In genomic region chr6:134538805-134539204, GRCm38 (mm10) we compare ENCODE assay signal across 20 mouse cellular contexts. TPM values are rescaled to one million over a fixed set of nuclear protein-coding genes. Genes with fewer than 3 reads are reported as not detected.
DNase-seq lines count a peak whose midpoint lies in the region; ATAC-seq lines count a peak whose summit lies in the region.
"Had no signal": no experiment of that assay in that cellular context is flagged by ENCODE, and none has a peak within 500 bp of the region (broad histone marks: within the 10 kb centered on the region; RNA-seq: fewer than 3 reads in every experiment).

No protein-coding gene starts in this region.

- peaks cover 21% of the 10 kb centered on the region for H3K4me1 ChIP-seq in heart, embryonic 12.5 days (replicated peaks)
- H3K4me1 ChIP-seq in heart, embryonic 10.5 days, result peaks cover 16% of the 10 kb centered on the region
- no peaks in the 10 kb centered on the region; the same call in 1 of the 2 replicates for H3K4me1 ChIP-seq in kidney, embryonic 14.5 days (ENCODE audit: control insufficient read depth, insufficient read depth, low read length)

- H3K4me3 ChIP-seq in heart, embryonic 12.5 days, result no peak overlapping the region
- no peak overlapping the region for H3K4me3 ChIP-seq in heart, embryonic 10.5 days
- no peak overlapping the region for H3K4me3 ChIP-seq in macrophage (ENCODE audit: inconsistent target)
- H3K4me3 ChIP-seq in kidney, embryonic 14.5 days (ENCODE audit: low read length), result no peak overlapping the region
- H3K4me3 ChIP-seq: forebrain, embryonic 10.5 days; heart, embryonic 15.5 days; hindbrain, embryonic 13.5 days had no signal

- WGBS in heart, embryonic 12.5 days, result 74% methylated on average over 4 of the region's 4 CpGs
- 81% methylated on average over 4 of the region's 4 CpGs for whole genome bisulfite sequencing in heart, embryonic 10.5 days
- WGBS in macrophage (ENCODE audit: missing documents), result 88% methylated on average over 4 of the region's 4 CpGs
- WGBS in kidney, embryonic 14.5 days, result 87% methylated on average over 4 of the region's 4 CpGs

- H3K4me2 ChIP-seq in heart, embryonic 12.5 days, result no peak overlapping the region
- H3K4me2 ChIP-seq in kidney, embryonic 14.5 days (replicated peaks; ENCODE audit: low read depth, low read length), result no peak overlapping the region
- H3K4me2 ChIP-seq: heart, embryonic 15.5 days; hindbrain, embryonic 13.5 days had no signal

- H3K36me3 ChIP-seq in heart, embryonic 12.5 days, result peaks cover 15% of the 10 kb centered on the region
- H3K36me3 ChIP-seq in heart, embryonic 10.5 days, result peaks cover 12% of the 10 kb centered on the region; the same call in 1 of the 2 replicates
- no peaks in the 10 kb centered on the region for H3K36me3 ChIP-seq in macrophage (ENCODE audit: inconsistent target)
- peaks cover 7% of the 10 kb centered on the region; the same call in 1 of the 2 replicates for H3K36me3 ChIP-seq in kidney, embryonic 14.5 days (ENCODE audit: control insufficient read depth, insufficient read depth, low read length)
- H3K36me3 ChIP-seq: heart, embryonic 15.5 days; hindbrain, embryonic 13.5 days had no signal

- peaks cover 95% of the 10 kb centered on the region for H3K79me2 ChIP-seq in macrophage (ENCODE audit: inconsistent target)

- DNase-seq in heart, embryonic 10.5 days (ENCODE audit: low spot score), result no peak
- DNase-seq in MEL-GATA-1-ER (ENCODE audit: extremely low read depth, low read depth) (peak; percentile 46), liver (peak; percentile 25)
- DNase-seq in right cerebral cortex, postnatal 10 days (ENCODE audit: low spot score in 2 of 2), result no peak
- no peak for DNase-seq in heart, postnatal 4 days
- DNase-seq: adrenal gland, postnatal 10 days; B cell, adult 2 months; cerebellum, adult 9-11 months; kidney, adult 11 months; kidney, postnatal 36 days; midbrain, embryonic 14.5 days; right cerebral cortex, adult 18-20 months; thymus, postnatal 36 days had no signal

- no peak overlapping the region for H3K9ac ChIP-seq in heart, embryonic 12.5 days
- no peak overlapping the region for H3K9ac ChIP-seq in kidney, embryonic 14.5 days (ENCODE audit: low read depth, low read length)
- H3K9ac ChIP-seq: heart, embryonic 15.5 days; hindbrain, embryonic 13.5 days had no signal

- no peaks in the 10 kb centered on the region for H3K27me3 ChIP-seq in heart, embryonic 12.5 days (replicated peaks)
- no peaks in the 10 kb centered on the region for H3K27me3 ChIP-seq in heart, embryonic 10.5 days (ENCODE audit: insufficient read depth, poor library complexity, severe bottlenecking)
- H3K27me3 ChIP-seq in kidney, embryonic 14.5 days (ENCODE audit: control insufficient read depth, insufficient read depth, low read length), result no peaks in the 10 kb centered on the region
- H3K27me3 ChIP-seq: heart, embryonic 15.5 days; hindbrain, embryonic 13.5 days had no signal

- no peak for ATAC-seq in heart, embryonic 12.5 days (ENCODE audit: insufficient number of reproducible peaks, low FRiP score)
- no peak for ATAC-seq in kidney, embryonic 14.5 days (ENCODE audit: low FRiP score, low TSS enrichment)
- ATAC-seq: lung, postnatal 0 days had no signal

- H3K9me3 ChIP-seq in heart, embryonic 12.5 days (replicated peaks), result no peaks in the 10 kb centered on the region
- no peaks in the 10 kb centered on the region for H3K9me3 ChIP-seq in heart, embryonic 10.5 days
- no peaks in the 10 kb centered on the region for H3K9me3 ChIP-seq in kidney, embryonic 14.5 days (ENCODE audit: control insufficient read depth, low read length)
- H3K9me3 ChIP-seq: heart, embryonic 15.5 days; hindbrain, embryonic 13.5 days had no signal

- H3K27ac ChIP-seq in heart, embryonic 12.5 days (ENCODE audit: poor library complexity, severe bottlenecking), result peak overlapping the region; percentile 21; the same call in 1 of the 2 replicates
- H3K27ac ChIP-seq in heart, embryonic 10.5 days, result no peak overlapping the region
- peak overlapping the region; percentile 82 for H3K27ac ChIP-seq in macrophage
- no peak overlapping the region for H3K27ac ChIP-seq in kidney, embryonic 14.5 days (ENCODE audit: low read depth, low read length)
- H3K27ac ChIP-seq: forebrain, embryonic 10.5 days; heart, embryonic 15.5 days; hindbrain, embryonic 13.5 days had no signal

RNA-seq across cellular contexts. Expression of gene Lrp6, which starts 28.0 kb away (rescaled TPM):
- 22.3 and 26.9 TPM in 2 replicates for polyA plus RNA-seq in heart, embryonic 12.5 days (2016; fragmentation: Nextera tagmentation; extraction: Ambion mirVana)
- polyA plus RNA-seq in heart, embryonic 10.5 days (2016; fragmentation: Nextera tagmentation; extraction: Ambion mirVana), result 19.3 and 24.4 TPM in 2 replicates
- 100 to 1,000 TPM in 15 of 26 experiments, 10 to 100 TPM in 11; 15.9 to 238 (median 128) TPM for total RNA-seq in macrophage (2018; cell fraction: chromatin; rRNA removed)
- total RNA-seq in macrophage (2018; cell fraction: cytosol; rRNA removed), result 100 to 1,000 TPM in 9 of 26 experiments, 10 to 100 TPM in 17; 25.0 to 143 (median 66.5) TPM
- total RNA-seq in macrophage (2018; cell fraction: nucleus; rRNA removed), result 100 to 1,000 TPM in 16 of 26 experiments, 10 to 100 TPM in 10; 37.2 to 288 (median 110) TPM
- polyA plus RNA-seq in macrophage (2018), result 39.1 to 57.6 TPM (median 52.8 TPM) in 3 replicates
- total RNA-seq in heart, postnatal 4 days (2021), result 10 to 100 TPM; 48.6 to 50.9 TPM
- polyA plus RNA-seq in kidney, embryonic 14.5 days (2014; fragmentation: Nextera tagmentation; extraction: Ambion mirVana), result 32.6 and 49.7 TPM in 2 replicates

Comparison
In these comparisons a context has a peak if more than half of its experiments do, and no peak if none do; other contexts are left out.
1. H3K27ac ChIP-seq: peak in heart, embryonic 12.5 days (single experiment) and macrophage (single experiment); none in heart, embryonic 10.5 days (single experiment) and kidney, embryonic 14.5 days (single experiment).
2. DNase-seq: peak in MEL-GATA-1-ER (single experiment) and liver (single experiment); none in heart, embryonic 10.5 days (single experiment), right cerebral cortex, postnatal 10 days (0 of 2) and heart, postnatal 4 days (single experiment).